Mouse (Mus musculus): Measurements from ENCODE around the gene Smad9. TPM values are rescaled to one million over a fixed set of nuclear protein-coding genes. Genes with fewer than 3 reads are reported as not detected.
A peak's percentile ranks its signal among the peaks of the same experiment; 100 is the strongest.

Smad9 gene
- total RNA-seq, 2 experiments from 2014 or later = 1.7 to 1.9 TPM

- no peak for DNase-seq
Measured at GRCm38 (mm10) chr3:54757446-54757845, 2.1 kb downstream of the Smad9 start.

DNA sequence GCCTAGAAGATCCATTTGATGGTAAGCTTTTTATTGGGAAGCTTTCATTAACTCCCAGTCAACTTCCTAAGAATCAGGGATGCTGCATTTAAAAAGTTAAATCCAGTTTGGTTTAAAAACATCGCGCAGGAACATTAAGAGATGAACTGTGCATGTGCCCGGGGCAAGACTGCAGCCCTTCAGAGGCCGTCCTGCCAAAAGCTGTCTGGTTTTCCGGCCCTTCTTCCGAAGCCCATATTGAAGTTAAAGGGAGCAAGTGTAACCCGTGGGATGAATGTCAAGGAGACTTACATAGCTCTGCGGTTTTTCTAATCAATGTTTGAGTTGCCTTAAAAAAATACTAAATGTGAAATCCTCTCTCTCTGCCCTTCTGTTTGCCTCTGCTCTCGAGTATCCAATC is 3.8 kb downstream of the Smad9 start:
- DNase-seq = no peak

- DNase-seq = no peak
Measured at GRCm38 (mm10) chr3:54760321-54761115, 5.1 kb downstream of the Smad9 start.

- DNase-seq = no peak
Measured at GRCm38 (mm10) chr3:54761258-54761657, 5.9 kb downstream of the Smad9 start.

DNA sequence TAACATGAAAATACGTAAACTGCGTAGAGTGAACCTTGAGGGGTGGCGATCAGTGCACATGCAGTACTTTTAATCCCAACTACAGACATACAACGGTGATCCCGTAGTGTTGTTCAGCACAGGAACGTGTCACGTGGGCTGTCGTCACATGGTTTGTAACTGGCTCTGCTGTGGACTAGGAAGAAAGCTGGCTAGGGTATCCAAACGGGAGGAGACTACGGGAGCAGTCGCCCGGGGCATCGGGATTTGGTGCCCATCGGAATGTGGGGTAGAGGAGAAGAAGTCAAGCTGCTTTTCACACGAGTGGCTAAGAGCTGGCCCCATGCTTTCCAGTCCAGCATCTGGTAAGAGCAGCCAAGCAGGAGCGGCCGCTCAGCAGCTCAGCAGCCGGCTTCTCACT is 9.0 kb downstream of the Smad9 start:
- DNase-seq = peak; percentile 70

DNA sequence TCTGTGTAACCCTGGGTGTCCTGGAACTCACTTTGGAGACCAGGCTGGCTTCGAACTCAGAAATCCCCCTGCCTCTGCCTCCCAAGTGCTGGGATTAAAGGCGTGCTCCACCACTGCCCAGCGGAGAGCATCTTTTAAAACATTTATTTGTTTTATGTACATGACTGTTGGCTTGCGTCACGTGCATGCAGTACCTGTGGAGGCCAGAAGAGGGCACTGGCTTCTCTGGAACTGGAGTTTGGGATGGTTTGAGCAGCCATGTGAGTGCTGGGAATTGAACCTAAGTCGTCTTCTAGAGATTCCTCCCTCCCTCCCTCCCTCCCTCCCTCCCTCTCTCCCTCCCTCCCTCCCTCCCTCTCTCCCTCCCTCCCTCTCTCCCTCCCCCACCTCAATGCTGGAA is 10.1 kb downstream of the Smad9 start:
- DNase-seq = peak in 1 of 2 experiments; percentile 10

DNA sequence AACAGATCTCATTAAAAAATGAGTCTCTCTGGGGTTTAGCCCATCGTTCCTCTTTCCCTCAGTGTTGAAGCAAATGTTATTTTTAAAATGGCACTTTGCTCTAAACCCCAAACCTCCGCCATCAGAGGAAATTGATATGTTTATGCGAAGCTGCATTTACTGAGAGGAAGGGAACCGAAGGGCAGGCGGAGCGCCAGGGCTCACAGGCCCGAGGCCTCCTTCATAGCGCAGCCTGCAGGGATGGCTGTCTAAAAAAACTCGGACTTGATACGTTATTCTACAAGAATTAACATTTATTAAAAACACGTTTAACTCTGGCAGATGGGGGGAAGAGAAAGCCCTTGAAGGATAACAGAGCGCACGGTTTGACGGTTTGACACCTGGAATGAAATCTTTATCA is 10.7 kb downstream of the Smad9 start:
- no peak for DNase-seq

GRCm38 (mm10) chr3:54766811-54767210 is 11.4 kb downstream of the Smad9 start:
- DNase-seq = no peak

GRCm38 (mm10) chr3:54768592-54768991 is 13.2 kb downstream of the Smad9 start:
- DNase-seq = no peak

- DNase-seq = no peak
Measured at GRCm38 (mm10) chr3:54769349-54770275, 14.2 kb downstream of the Smad9 start.

DNA sequence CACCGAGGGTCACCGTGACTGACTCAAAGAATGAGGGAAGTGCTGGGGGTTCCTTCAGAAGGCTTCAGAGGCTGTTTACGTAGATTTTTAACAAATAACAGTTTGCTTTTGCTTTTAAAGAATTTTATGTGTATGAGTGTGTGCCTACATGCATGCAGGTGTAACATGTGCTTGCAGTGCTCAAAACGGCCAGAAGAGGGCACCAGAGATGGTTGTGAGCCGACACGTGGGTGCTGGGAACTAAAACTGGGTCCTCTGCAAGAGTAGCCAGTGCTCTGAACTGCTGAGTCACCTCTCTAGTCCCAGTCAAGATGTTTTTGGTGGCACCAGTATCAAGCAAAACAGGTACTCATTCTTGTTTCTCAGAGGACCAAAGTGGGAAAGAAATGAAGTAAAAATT is 18.2 kb downstream of the Smad9 start:
- no peak for DNase-seq

GRCm38 (mm10) chr3:54775989-54776631 is 20.7 kb downstream of the Smad9 start:
- no peak for DNase-seq

GRCm38 (mm10) chr3:54790601-54791000 is 35.2 kb downstream of the Smad9 start:
- no peak for DNase-seq

GRCm38 (mm10) chr3:54791822-54792677 is 36.7 kb downstream of the Smad9 start:
- no peak for DNase-seq

GRCm38 (mm10) chr3:54793762-54794161 is 38.4 kb downstream of the Smad9 start:
- no peak for DNase-seq

GRCm38 (mm10) chr3:54795379-54795778 is 40.0 kb downstream of the Smad9 start:
- DNase-seq = no peak

DNA sequence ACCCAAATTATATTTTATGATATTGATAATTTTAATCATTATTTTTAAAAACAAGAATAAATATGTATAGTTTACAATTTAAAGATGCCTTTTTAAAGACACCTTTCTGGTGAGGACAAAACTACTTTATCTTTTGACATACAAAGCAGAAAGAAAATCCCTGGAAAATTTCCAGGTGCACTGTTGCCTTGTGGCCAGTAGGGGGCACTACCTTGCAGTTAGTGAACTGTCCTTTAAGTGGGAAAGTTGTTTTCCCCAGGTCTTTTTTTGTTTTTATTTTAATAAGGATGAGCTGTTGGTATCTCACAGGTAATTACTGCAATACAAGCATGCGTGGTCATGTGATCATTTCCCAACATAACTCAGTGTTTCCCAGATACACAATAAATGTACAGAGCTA is 40.4 kb downstream of the Smad9 start:
- DNase-seq = peak in 1 of 2 experiments; percentile 43

GRCm38 (mm10) chr3:54797211-54797610 is 41.8 kb downstream of the Smad9 start:
- DNase-seq = peak; percentile 23 to 45

DNA sequence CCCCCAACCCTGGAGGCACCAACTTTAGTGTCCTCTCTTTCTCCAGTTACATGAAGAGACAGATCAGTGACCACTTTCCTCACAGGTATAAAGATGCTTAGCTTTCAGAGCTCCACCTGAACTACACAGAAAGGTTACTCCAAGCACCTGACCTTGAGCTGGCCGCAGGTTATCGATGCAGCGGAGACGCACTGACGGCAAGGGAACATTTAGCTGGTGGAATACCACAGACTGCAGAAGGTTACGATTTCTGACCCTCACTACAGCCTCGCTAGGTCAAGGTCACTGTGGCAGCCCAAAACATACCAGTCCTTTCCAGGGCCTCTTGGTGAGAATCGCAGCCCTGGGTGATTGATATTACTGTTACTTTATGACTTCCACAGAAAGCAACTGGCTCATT is 48.3 kb downstream of the Smad9 start:
- no peak for DNase-seq

DNA sequence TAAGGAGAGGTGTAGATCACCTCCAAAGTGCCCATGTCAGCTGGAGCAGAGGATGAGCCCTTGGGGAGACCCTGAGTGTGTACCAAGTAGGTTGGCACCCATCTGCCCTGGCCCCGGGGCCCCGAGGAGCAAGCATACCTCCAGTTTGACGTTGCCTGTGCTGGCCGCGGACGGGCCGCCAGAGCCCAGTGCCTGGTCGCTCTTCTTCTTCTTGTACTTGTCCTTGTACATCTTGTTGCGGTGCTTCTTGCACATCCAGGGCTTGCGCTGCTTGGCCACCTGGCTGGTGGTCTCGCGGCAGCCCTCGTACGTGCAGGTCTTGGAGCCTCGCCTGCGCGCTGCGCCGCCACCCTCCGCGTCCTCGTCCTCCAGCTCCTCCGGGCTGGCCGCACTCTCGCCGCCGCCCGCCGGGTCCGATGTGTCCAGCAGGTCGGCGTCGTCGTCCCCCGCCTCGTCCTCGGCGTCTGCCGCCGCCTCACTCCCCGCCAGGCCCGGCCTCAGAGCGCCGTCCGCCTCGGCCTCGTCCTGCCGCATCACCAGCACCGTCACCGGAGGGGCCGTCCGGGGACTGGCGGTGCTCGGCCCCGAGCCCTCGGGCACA is 51.8 kb downstream of the Smad9 start:
- DNase-seq = peak in 1 of 2 experiments; percentile 57

- DNase-seq = peak; percentile 96
Measured at GRCm38 (mm10) chr3:54807666-54808217, 52.4 kb downstream of the Smad9 start, which contains the start of gene Rfxap. Gene Rfxap (minus strand): TSS chr3:54807791.

Measured in heart, adult 18-20 months (tissue).